Mouse (Mus musculus): ENCODE data around the gene Olfr24. TPM values are rescaled to one million over a fixed set of nuclear protein-coding genes. Genes with fewer than 3 reads are reported as not detected.

Olfr24 gene
- polyA plus RNA-seq, 1 experiment from 2014 or later, result not detected

Other genes with a start within 250 kb of the Olfr24 start
- gene Muc16, start 89.5 kb downstream of the Olfr24 start, polyA plus RNA-seq (2016; fragmentation: Nextera tagmentation; extraction: Ambion mirVana), result not detected in 2 replicates
- not detected in 2 replicates for gene Olfr828, start 55.5 kb upstream of the Olfr24 start, polyA plus RNA-seq (2016; fragmentation: Nextera tagmentation; extraction: Ambion mirVana)
- gene Olfr829, start 90.9 kb upstream of the Olfr24 start, polyA plus RNA-seq (2016; fragmentation: Nextera tagmentation; extraction: Ambion mirVana), result not detected in 2 replicates
- gene Olfr830, start 110.7 kb upstream of the Olfr24 start, polyA plus RNA-seq (2016; fragmentation: Nextera tagmentation; extraction: Ambion mirVana), result not detected in 2 replicates
- gene Olfr832, start 173.1 kb upstream of the Olfr24 start, polyA plus RNA-seq (2016; fragmentation: Nextera tagmentation; extraction: Ambion mirVana), result not detected in 2 replicates
- not detected in 2 replicates for gene Olfr834, start 224.0 kb upstream of the Olfr24 start, polyA plus RNA-seq (2016; fragmentation: Nextera tagmentation; extraction: Ambion mirVana)